Mouse (Mus musculus): ENCODE measurements around the gene Ccdc30.
A peak's percentile ranks its signal among the peaks of the same experiment; 100 is the strongest.

DNA sequence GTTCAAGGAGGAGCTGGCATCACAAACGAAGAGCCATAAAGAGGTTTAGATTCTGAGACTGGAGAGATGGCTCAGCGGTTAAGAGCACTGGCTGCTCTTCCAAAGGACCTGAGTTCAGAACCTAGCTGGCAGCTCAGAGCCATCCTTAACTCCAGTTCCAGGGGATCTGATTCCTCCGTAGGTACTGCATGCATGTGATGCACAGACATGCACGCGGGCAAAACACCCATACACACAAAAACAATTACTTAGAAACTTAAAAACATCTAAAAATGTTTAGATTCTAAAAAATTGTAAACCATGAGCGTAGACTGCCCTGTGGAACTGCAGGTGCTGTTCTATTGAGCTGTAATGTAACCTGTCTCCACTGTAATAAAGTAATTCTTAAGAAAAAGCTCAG is 45.9 kb downstream of the Ccdc30 start:
- TF ChIP-seq CTCF (IDR thresholded peaks at IDR 0.05; ENCODE audit: low read depth, low read length) (peak; percentile 8; the same call in 1 of the 2 replicates), GATA1 (IDR thresholded peaks at IDR 0.05; ENCODE audit: borderline replicate concordance, low read length) (no peak), POLR2AphosphoS5 (IDR thresholded peaks at IDR 0.05; ENCODE audit: insufficient replicate concordance, low read depth, low read length) (no peak), TAL1 (conservative IDR thresholded peaks at IDR 0.05; ENCODE audit: low read depth, low read length) (no peak), GATA2 (IDR thresholded peaks at IDR 0.05; ENCODE audit: borderline replicate concordance, low read depth, low read length) (no peak)
